Mouse (Mus musculus) heart, adult 11 months (tissue): Measurements from ENCODE around the gene Meiob.

Experiments
- DNase-seq: peaks from one replicate; pipeline ENCODE4 v3.0.0; 2022

Gene Meiob

GRCm38 (mm10) chr17:24874989-24875388 is 70.9 kb downstream of the Meiob start:
- DNase-seq: no peak

- peak; percentile 88 for DNase-seq
Observed at GRCm38 (mm10) chr17:24877336-24878116, 73.4 kb downstream of the Meiob start.

DNA sequence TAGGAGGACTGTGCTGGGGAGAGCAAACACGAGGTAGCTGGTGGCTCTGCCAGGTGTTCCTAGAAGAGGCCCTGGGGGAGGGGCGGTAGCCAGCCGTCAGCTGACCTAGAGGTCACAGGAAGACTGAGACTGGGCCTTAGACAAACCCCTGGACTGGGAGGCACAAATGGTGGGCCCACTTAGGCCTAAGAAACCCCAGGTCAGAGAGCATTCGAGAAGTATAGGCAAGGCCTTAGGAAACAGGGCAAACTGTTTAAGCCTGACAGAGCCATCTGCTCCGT is 74.0 kb downstream of the Meiob start:
- DNase-seq: peak; percentile 98

GRCm38 (mm10) chr17:24878531-24878930 is 74.4 kb downstream of the Meiob start:
- DNase-seq: peak; percentile 91

- DNase-seq: peak; percentile 94
Observed at GRCm38 (mm10) chr17:24881738-24882440, 77.8 kb downstream of the Meiob start.

GRCm38 (mm10) chr17:24884391-24884790 is 80.3 kb downstream of the Meiob start:
- DNase-seq: peak; percentile 90

DNA sequence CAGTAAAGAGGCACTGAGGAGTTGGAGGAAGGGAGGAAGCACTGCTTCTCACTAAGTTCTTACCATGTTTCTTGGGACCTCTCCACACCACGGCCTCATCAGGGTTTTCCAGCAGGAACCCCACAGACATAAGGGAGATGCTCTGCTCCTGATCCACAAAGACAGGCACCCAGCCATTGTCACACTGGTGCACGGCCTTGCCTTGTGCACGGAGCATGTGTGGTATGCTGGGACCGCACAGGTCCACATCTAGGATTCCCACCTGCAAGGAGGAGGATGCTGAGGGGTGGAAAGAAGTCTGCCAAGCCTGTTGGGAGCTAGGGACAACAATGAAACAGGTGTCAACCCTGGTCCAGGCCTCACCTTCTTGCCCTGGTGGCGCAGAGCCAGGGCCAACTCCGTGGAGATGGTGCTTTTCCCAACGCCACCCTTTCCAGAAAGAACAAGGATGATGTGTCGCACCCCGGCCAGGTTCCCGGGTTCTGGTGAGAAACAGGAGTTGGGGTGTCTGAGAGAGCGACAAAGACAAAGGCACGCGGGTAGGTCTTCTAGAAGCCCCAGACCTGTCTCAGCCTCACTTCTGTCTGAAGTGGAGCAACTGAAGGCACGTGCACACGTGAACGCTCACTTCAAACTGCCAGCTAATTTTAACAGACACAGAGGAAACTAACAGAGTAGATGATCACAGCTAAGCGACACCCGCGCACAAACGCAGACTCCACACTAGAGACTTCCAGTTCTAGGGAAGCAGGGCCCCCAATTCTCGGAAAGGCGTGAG is 81.5 kb downstream of the Meiob start:
- DNase-seq: peak; percentile 94

DNA sequence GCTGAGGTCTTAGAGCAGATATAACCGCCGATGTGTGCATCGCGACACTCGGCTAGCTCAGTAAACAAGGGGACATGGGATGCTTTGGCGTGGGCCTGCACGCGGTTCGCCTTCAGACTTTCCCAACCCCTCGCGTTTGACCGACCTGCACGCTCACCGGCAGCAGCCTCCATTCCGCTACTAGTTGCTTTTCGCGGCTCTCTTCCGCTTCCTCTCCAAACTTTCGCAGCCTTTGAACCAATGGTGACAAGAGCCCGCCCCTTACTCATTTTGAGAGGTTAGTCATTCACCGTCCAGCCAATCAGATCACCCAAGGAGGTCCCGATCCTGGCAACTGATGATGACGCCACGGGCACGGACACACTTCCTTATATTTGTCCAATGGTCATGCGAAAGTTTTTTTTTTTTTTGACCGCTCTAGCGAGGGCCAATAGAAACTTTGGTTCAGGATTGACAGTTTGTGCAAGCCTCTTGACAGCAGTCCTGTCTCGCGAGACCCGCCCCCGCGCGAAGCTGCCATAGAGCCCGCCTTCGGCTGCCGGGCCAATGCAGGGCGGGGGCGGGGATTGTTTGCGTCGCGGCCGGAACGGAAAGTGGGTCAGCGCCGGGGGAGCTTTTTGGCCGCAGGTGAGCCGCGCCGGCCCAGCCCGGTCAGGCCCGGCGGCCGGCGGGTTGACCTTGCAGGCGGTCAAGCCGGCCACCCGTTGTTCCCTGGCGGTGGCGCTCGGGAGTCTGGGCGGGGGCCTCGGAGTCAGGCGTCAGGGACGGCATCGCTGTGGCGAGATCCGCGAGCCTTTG is 82.2 kb downstream of the Meiob start, which contains the start of the genes Nubp2 and Spsb3:
TSS of gene Nubp2 (minus strand) at position 216 of the 798 bp plus-strand sequence.
TSS of gene Spsb3 (plus strand) at position 510 of the 798 bp plus-strand sequence.
- peak; percentile 100 for DNase-seq

DNA sequence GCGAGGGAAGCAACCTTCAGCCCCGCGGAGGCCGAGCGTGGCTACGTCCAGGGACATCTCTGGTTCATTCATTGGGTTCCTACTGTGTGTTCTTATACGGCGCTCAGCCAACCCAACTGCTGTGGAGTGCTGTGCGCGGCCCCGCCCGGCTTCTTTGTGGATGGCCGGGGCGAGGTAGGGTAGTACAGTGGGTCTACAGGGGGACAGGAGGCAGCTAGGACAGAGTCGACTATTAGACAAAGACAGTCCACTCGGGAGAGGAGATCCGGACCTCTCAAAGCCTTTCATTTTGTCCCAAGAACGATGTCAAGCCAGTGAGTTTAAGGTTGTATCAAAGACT is 82.8 kb downstream of the Meiob start:
- no peak for DNase-seq

- DNase-seq: peak; percentile 94
Observed at GRCm38 (mm10) chr17:24887291-24888080, 83.4 kb downstream of the Meiob start.

GRCm38 (mm10) chr17:24888862-24889261 is 84.8 kb downstream of the Meiob start:
- DNase-seq: peak; percentile 89
